Mouse (Mus musculus) spleen, postnatal 14 days (tissue): ENCODE results near the gene Qrich1.
"Not testable (repeated sequence)": the region's sequence is repeated elsewhere in the genome, so short reads cannot be mapped to it uniquely, and the experiment has no call there.

Experiments
- DNase-seq, 2 experiments: peaks; one replicate each; pipeline ENCODE4 v3.0.0; 2021 to 2022; ENCODE audit warnings: low spot score in 2 of 2

The Qrich1 gene

DNA sequence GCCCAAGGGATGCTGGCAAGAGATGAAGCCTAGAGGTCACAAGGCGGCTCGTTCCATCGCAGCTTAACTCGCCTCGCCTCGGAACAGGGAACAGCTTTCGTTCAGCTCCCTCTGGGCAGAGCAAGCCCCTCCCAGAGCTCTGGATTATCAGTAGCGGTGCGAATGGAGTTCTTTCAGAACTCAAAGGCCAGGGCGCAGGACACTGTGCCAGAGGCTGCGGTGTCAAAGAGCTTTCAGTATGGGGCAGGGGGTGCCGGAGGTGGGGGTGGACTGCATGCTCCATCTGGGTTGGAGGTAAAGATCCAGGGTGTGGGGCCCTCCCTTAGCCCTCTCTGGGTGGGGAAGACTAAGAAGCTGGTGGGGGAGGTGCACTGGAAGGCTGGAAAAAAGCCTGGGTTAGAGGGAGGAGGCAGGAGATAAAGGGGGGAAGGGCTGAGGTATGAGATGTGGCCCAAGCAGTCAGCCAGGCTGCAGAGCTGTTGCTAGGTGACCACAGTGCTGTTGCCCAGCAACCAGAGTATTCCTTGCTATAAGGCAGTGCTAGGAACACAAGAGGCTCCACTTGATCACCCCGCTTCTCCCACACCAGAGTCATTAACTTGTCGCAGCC lies 71.1 kb downstream of the Qrich1 start:
- no peak for DNase-seq

DNA sequence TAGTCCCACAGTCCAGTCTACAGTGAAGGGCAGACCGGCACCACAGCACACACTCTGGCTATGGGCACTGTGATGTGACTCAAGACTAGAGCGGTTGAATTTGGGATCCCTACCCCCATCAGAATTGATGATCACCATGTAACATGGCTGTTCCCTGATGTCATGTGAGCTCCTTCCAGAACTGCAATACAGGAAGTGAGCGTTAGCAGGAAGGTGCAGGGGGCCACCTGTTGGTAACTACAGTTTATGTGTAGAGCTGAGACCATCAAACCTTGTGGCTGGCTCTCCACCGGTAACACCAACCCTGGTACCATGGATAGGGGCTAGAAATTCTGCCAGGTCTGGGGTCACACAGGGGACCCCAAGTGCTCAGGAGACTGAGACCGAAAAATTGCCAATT lies 72.6 kb downstream of the Qrich1 start:
- DNase-seq: no peak

DNA sequence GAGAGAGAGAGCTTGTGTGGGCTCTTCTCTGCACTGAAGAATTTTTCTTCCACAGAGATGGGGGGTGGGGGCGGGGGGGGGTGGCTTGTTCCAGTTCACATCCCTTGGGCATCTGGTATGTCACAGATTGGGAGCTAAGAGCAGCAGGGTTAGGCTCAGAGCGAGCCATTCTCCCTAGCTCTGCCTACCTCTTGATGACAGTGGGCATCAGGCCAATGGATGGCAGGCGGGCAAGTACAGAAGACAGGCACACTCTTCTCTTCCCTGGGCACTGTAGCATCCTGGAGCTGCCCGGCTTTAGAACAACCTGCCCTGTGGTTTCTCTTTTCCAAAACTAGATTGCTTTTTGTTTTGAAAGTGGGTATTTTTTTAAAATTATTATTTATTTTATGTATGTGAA lies 74.9 kb downstream of the Qrich1 start:
- no peak for DNase-seq

DNA sequence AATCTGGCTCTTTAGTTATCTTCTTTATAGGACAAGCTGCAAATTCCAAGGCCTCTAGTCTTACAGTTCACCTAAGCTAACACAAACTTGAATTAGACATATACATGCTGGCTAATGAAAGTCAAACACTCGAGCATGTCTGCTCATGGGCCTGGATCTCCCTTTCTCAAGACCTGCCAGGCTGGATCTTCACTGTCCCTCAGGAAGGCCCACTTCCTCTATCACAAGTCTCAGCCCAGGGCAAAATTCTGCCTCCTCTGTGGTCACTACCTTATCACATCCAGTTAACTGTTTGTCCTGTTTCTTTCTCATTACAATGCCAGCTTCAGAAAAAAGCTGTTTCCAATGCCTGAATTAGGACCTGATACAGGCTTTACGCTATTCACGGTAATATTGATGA lies 77.7 kb downstream of the Qrich1 start:
- no peak for DNase-seq

DNA sequence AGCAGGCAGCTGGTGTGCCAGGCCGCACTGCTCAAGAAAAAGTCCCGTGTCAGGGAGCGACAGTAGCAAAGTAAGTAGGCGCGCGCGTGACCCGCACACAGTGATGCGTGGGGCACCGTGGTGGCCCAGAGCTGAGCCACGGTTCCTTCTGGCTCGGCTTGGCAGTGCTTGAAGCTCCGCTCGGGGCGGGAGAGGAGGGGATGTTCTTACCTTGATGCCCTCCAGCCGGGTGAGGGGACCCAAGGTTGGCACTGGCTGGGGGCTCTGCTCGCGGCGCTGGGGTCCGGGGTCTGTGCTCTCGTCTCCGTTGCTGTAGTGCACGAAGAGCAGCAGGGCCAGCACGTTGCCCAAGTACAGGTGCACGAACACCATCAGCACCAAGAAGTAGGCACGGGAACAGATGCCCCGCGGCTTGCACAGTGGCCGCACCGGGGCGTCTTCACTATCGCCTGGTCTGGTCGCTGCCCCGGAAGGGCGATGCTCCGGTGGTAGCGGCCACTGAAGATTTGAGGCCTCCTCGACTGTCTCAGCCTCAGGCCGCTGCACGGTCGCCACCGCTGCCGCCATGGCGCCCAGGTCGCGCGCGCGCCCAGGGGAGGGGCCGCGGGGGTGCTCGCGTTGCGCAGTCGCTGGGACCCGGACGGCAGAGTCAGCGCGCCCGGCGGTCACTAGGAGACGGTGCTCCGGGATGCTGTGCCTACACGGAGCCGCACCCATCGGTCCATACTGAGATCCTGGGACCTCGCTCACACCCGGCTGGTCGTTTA lies 80.6 kb downstream of the Qrich1 start, which contains the start of gene P4htm:
TSS of gene P4htm (minus strand) at position 670 of the 767 bp plus-strand sequence.
- DNase-seq: peak in 1 of 2 experiments; percentile 36

- no peak for DNase-seq
Measured at GRCm38 (mm10) chr9:108599021-108599566, 82.5 kb downstream of the Qrich1 start.

DNA sequence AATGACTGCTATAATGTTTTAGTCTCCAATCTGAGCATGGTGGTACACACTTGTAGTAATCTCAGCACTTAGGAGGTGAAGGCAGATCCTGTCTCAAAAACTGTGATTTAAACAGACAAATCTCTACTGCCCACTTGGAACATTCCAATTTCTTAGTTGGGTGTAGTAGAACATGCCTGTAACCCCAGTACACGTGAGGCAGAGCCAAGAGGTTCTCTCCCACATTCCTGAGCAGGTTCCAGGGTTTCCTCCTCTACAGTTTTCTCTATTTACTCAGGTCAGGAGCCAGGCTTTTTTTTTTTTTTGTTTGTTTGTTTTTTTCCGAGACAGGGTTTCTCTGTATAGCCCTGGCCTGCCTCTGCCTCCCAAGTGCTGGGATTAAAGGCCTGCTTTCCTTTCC lies 83.4 kb downstream of the Qrich1 start:
- DNase-seq: no peak

GRCm38 (mm10) chr9:108601986-108602385 lies 85.4 kb downstream of the Qrich1 start:
- no peak for DNase-seq

- DNase-seq: not testable (repeated sequence)
Measured at GRCm38 (mm10) chr9:108607929-108608328, 91.3 kb downstream of the Qrich1 start.

DNA sequence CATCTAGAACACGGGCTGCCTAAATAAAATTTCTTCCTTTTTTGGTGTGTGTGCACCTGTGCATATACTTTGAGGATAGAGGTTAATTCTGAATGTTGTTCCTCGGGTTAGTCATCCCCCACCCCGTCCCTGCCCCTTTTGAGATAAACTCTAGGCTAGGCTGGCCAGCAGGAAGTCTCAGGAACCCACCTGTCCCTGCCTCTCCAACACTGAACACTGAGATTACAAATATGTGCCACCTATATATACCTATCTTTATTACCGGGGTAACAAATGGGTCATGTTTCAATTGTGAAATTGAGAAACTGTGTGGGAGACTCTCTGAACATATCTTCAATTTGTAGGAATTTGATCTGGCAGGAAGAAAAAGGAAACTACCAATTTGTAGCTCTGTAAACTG lies 92.3 kb downstream of the Qrich1 start:
- DNase-seq: no peak
